Mouse (Mus musculus): ENCODE measurements around the gene Mecp2. TPM values are rescaled to one million over a fixed set of nuclear protein-coding genes. Genes with fewer than 3 reads are reported as not detected.

Mecp2 gene
- polyA plus RNA-seq, 1 experiment from 2014 or later: 13.1 TPM

DNA sequence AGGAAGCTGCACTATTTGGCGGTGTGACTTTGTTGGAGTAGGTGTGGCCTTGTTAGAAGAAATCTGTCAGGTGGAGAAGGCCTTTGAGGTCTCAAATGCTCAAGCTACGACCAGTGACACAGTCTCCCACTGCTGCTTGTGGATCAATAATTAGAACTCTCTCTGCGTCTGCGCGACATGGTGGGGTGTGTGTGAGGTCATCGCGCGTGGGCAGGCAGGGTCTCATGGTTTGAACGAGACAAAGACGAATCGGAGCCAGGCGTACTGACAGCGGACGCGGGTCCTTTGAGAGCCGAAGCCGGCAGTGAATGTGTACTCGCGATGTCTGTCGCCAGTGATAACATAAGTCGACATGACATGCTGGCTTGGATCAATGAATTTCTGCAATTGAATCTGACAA is 128.8 kb downstream of the Mecp2 start:
- Histone ChIP-seq H3K36me3 (no peaks in the 10 kb centered on the region), H3K27ac (no peak overlapping the region), H3K4me2 (no peak overlapping the region), H3K27me3 (no peaks in the 10 kb centered on the region), H3K4me1 (replicated peaks) (no peaks in the 10 kb centered on the region), H3K9ac (replicated peaks) (no peak overlapping the region), H3K9me3 (no peaks in the 10 kb centered on the region), H3K4me3 (replicated peaks) (no peak overlapping the region)
- WGBS: 85% methylated on average over 21 of the region's 21 CpGs
- no peak for ATAC-seq (ENCODE audit: insufficient number of reproducible peaks, insufficient read depth, low FRiP score, low TSS enrichment, low read depth)

DNA sequence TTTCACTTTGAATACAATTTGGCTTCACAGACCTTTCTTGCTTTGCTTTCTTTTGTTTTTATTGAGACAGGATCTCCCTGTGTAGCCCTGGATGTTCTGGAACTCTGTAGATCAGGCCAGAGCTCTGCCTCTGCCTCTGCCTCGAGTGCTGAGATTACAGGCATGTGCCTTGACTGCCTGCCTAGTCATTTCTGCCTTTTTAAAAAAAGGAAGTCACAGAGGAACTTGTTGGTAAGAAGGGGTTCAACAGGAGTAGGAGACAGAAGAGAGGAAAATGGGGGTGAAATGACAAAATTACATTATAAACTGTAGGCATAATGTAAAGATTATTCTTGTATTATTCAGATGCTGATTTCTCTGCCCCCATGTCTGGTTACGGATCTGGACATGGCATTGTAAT is 131.5 kb downstream of the Mecp2 start:
- H3K9ac ChIP-seq (replicated peaks): no peak overlapping the region
- H3K9me3 ChIP-seq: no peaks in the 10 kb centered on the region
- H3K4me3 ChIP-seq (replicated peaks): no peak overlapping the region
- H3K36me3 ChIP-seq: no peaks in the 10 kb centered on the region
- 77% methylated on average over 2 of the region's 2 CpGs for WGBS
- no peak for ATAC-seq (ENCODE audit: insufficient number of reproducible peaks, insufficient read depth, low FRiP score, low TSS enrichment, low read depth)
- no peaks in the 10 kb centered on the region for H3K4me1 ChIP-seq (replicated peaks)
- no peak overlapping the region for H3K27ac ChIP-seq
- H3K27me3 ChIP-seq: no peaks in the 10 kb centered on the region
- no peak overlapping the region for H3K4me2 ChIP-seq

DNA sequence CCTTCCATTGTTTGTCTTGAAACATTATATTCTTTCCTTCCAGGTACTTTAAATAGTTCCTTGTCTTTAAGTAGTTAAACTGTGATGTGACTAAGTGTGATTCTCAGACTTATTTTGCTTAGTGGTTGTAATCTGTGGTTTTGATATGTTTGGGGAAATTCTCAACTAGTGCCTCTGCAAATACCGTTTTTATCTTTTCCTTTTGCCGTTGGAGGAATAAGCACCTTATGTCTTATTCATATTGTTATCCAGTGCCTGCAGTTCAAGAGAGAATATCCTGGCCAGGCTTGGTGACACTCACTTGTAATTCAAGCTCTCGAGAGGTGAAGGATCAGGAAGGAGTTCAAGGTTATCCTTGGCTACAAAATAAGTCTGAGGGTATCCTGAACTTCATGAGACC is 134.1 kb downstream of the Mecp2 start:
- H3K27ac ChIP-seq: no peak overlapping the region
- no peak overlapping the region for H3K9ac ChIP-seq (replicated peaks)
- H3K9me3 ChIP-seq: no peaks in the 10 kb centered on the region
- H3K27me3 ChIP-seq: no peaks in the 10 kb centered on the region
- 91% methylated on average over 3 of the region's 3 CpGs for WGBS
- H3K4me3 ChIP-seq (replicated peaks): no peak overlapping the region
- H3K4me1 ChIP-seq (replicated peaks): no peaks in the 10 kb centered on the region
- ATAC-seq (ENCODE audit: insufficient number of reproducible peaks, insufficient read depth, low FRiP score, low TSS enrichment, low read depth): no peak
- H3K36me3 ChIP-seq: no peaks in the 10 kb centered on the region
- H3K4me2 ChIP-seq: no peak overlapping the region

DNA sequence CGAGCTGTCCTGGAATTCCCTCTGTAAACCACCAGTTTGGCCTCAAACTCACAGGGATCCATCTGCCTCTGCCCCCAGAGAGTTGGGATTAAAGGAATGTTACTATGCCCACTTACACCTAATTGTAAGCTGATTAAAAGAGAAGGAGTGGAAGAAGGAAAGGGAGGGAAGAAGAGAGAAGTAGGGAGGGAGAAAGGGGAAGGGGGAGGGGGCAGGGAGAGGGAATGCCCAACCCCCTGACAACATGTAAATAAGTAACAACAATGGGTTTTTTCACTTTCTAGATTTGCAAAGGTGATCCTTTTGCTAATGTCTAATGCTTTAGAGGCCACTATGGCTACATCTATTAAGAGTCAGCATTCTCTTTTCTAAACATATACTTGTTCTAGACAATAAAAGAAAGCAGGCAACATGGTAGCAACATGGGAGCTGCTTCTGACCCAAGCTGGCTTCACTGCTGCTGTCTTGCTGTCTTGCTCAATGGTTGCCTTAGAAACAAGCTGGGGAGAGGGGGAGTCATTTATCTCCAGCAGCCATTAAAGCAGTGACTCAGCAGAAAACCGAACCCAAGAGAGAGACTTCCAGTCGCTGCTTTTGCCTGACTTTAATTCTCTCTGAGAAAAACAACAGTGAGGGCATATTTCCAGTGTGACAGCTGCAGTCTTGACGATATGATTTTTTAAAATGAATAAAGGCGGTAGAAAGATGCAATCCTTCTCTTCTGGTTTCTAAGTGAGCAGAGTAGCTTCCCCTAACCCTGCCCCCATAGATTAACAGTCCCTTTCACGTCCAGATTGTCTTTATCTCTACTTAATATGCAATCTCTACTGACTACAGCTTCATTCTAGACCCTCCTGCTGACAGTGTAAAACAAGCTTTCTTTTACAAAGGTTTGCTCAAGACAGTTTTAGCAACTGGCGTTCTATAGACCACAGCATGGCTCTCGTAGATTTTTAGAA is 136.0 kb downstream of the Mecp2 start:
- Histone ChIP-seq H3K9ac (replicated peaks) (no peak overlapping the region), H3K4me3 (replicated peaks) (no peak overlapping the region), H3K36me3 (no peaks in the 10 kb centered on the region), H3K4me2 (no peak overlapping the region), H3K27ac (no peak overlapping the region), H3K9me3 (no peaks in the 10 kb centered on the region), H3K27me3 (no peaks in the 10 kb centered on the region), H3K4me1 (replicated peaks) (no peaks in the 10 kb centered on the region)
- ATAC-seq (ENCODE audit: insufficient number of reproducible peaks, insufficient read depth, low FRiP score, low TSS enrichment, low read depth): no peak
- 38% methylated on average over 8 of the region's 8 CpGs for WGBS

DNA sequence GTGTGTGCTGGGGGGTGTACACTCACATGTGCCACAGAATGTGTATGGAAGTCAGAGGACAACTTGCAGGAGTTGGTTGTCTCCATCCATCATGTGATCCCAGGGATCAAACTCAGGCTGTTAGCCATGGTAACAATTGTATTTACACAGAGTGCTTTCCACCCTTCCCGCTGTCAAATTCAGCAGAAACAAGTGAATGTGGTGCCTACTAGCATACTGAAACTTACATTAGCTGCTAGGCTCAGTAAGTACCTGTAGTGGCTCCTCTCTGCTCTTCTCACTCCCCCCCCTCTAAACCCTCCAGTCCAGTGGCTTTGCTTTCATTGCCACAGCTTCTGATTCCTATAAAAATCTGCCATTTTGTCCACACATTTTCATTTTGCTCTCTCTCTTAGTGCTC is 157.4 kb downstream of the Mecp2 start:
- Histone ChIP-seq H3K27me3 (no peaks in the 10 kb centered on the region), H3K9me3 (no peaks in the 10 kb centered on the region), H3K27ac (no peak overlapping the region), H3K9ac (replicated peaks) (no peak overlapping the region), H3K4me3 (replicated peaks) (no peak overlapping the region), H3K4me1 (replicated peaks) (no peaks in the 10 kb centered on the region), H3K36me3 (no peaks in the 10 kb centered on the region), H3K4me2 (no peak overlapping the region)
- WGBS: 77% methylated on average over 1 of the region's 1 CpGs
- ATAC-seq (ENCODE audit: insufficient number of reproducible peaks, insufficient read depth, low FRiP score, low TSS enrichment, low read depth): no peak

MicroRNAs within 50 kb of the gene (microRNA counts, 519-probe panel; counts per million panel counts)
- not detected for microRNA mmu-miR-718

Small RNA genes within 50 kb of the gene (microRNA-seq; reads per million reads assigned to microRNA genes)
- gene Mir5132 (2.6 reads per million, percentile 5 among the genes with 10 or more reads in this experiment), gene Mir718 (not detected)

Other genes with a start within 250 kb of the Mecp2 start
- 0.14 and 0.25 TPM in 2 replicates for gene Avpr2, start 243.3 kb downstream of the Mecp2 start, polyA plus RNA-seq (2016; fragmentation: Nextera tagmentation; extraction: Ambion mirVana)
- 0.93 and 1.7 TPM in 2 replicates for gene L1cam, start 239.3 kb downstream of the Mecp2 start, polyA plus RNA-seq (2016; fragmentation: Nextera tagmentation; extraction: Ambion mirVana)
- 2.7 and 3.7 TPM in 2 replicates for gene Arhgap4, start 213.5 kb downstream of the Mecp2 start, polyA plus RNA-seq (2016; fragmentation: Nextera tagmentation; extraction: Ambion mirVana)
- 158 and 159 TPM in 2 replicates for gene Naa10, start 213.4 kb downstream of the Mecp2 start, polyA plus RNA-seq (2016; fragmentation: Nextera tagmentation; extraction: Ambion mirVana)
- 14.1 and 20.7 TPM in 2 replicates for gene Renbp, start 204.5 kb downstream of the Mecp2 start, polyA plus RNA-seq (2016; fragmentation: Nextera tagmentation; extraction: Ambion mirVana)
- 74.0 and 77.5 TPM in 2 replicates for gene Hcfc1, start 169.0 kb downstream of the Mecp2 start, polyA plus RNA-seq (2016; fragmentation: Nextera tagmentation; extraction: Ambion mirVana)
- gene Irak1, start 111.4 kb downstream of the Mecp2 start, polyA plus RNA-seq (2016; fragmentation: Nextera tagmentation; extraction: Ambion mirVana): 66.5 and 69.3 TPM in 2 replicates
- not detected in 2 replicates for gene Opn1mw, start 7.9 kb downstream of the Mecp2 start, polyA plus RNA-seq (2016; fragmentation: Nextera tagmentation; extraction: Ambion mirVana)
- gene Tex28, start 32.5 kb upstream of the Mecp2 start, polyA plus RNA-seq (2016; fragmentation: Nextera tagmentation; extraction: Ambion mirVana): not detected in 2 replicates
- gene Tktl1, start 41.9 kb upstream of the Mecp2 start, polyA plus RNA-seq (2016; fragmentation: Nextera tagmentation; extraction: Ambion mirVana): 0.08 and 0.19 TPM in 2 replicates
- gene Flna, start 114.5 kb upstream of the Mecp2 start, polyA plus RNA-seq (2016; fragmentation: Nextera tagmentation; extraction: Ambion mirVana): 311 and 345 TPM in 2 replicates
- 21.3 and 25.4 TPM in 2 replicates for gene Emd, start 119.3 kb upstream of the Mecp2 start, polyA plus RNA-seq (2016; fragmentation: Nextera tagmentation; extraction: Ambion mirVana)
- 787 and 794 TPM in 2 replicates for gene Rpl10, start 135.4 kb upstream of the Mecp2 start, polyA plus RNA-seq (2016; fragmentation: Nextera tagmentation; extraction: Ambion mirVana)
- 90.9 and 94.9 TPM in 2 replicates for gene Taz, start 146.5 kb upstream of the Mecp2 start, polyA plus RNA-seq (2016; fragmentation: Nextera tagmentation; extraction: Ambion mirVana)
- gene Dnase1l1, start 147.0 kb upstream of the Mecp2 start, polyA plus RNA-seq (2016; fragmentation: Nextera tagmentation; extraction: Ambion mirVana): 9.9 and 11.6 TPM in 2 replicates
- 94.8 and 106 TPM in 2 replicates for gene Atp6ap1, start 161.7 kb upstream of the Mecp2 start, polyA plus RNA-seq (2016; fragmentation: Nextera tagmentation; extraction: Ambion mirVana)
- gene Gdi1, start 169.6 kb upstream of the Mecp2 start, polyA plus RNA-seq (2016; fragmentation: Nextera tagmentation; extraction: Ambion mirVana): 228 and 276 TPM in 2 replicates
- gene Fam50a, start 177.7 kb upstream of the Mecp2 start, polyA plus RNA-seq (2016; fragmentation: Nextera tagmentation; extraction: Ambion mirVana): 68.1 and 73.2 TPM in 2 replicates
- 27.1 and 27.3 TPM in 2 replicates for gene Plxna3, start 193.7 kb upstream of the Mecp2 start, polyA plus RNA-seq (2016; fragmentation: Nextera tagmentation; extraction: Ambion mirVana)
- 107 and 122 TPM in 2 replicates for gene Lage3, start 218.3 kb upstream of the Mecp2 start, polyA plus RNA-seq (2016; fragmentation: Nextera tagmentation; extraction: Ambion mirVana)
- 57.1 and 59.8 TPM in 2 replicates for gene Ubl4a, start 237.9 kb upstream of the Mecp2 start, polyA plus RNA-seq (2016; fragmentation: Nextera tagmentation; extraction: Ambion mirVana)
- gene Slc10a3, start 238.0 kb upstream of the Mecp2 start, polyA plus RNA-seq (2016; fragmentation: Nextera tagmentation; extraction: Ambion mirVana): 14.4 and 14.8 TPM in 2 replicates

Data from limb, embryonic 12.5 days (tissue).